Mouse (Mus musculus) right cerebral cortex, adult 18-20 months (tissue): Measurements from ENCODE around the gene Gstm7.
A peak's percentile ranks its signal among the peaks of the same experiment; 100 is the strongest.
"Not testable (repeated sequence)": the region's sequence is repeated elsewhere in the genome, so short reads cannot be mapped to it uniquely, and the experiment has no call there.

Experiments
- DNase-seq: peaks from one replicate; pipeline ENCODE4 v3.0.0; 2022; ENCODE audit warnings: mixed read lengths

The Gstm7 gene

GRCm38 (mm10) chr3:107932128-107932527 is 511 bp upstream of the Gstm7 start:
- no peak for DNase-seq

GRCm38 (mm10) chr3:107931134-107931533 is 483 bp downstream of the Gstm7 start:
- DNase-seq: no peak

GRCm38 (mm10) chr3:107929731-107930130 is 1.9 kb downstream of the Gstm7 start:
- DNase-seq: no peak

GRCm38 (mm10) chr3:107929243-107929642 is 2.4 kb downstream of the Gstm7 start:
- DNase-seq: no peak

GRCm38 (mm10) chr3:107928691-107929090 is 2.9 kb downstream of the Gstm7 start:
- no peak for DNase-seq

GRCm38 (mm10) chr3:107927841-107928240 is 3.8 kb downstream of the Gstm7 start:
- DNase-seq: no peak

GRCm38 (mm10) chr3:107925335-107925734 is 6.3 kb downstream of the Gstm7 start:
- DNase-seq: no peak

- no peak for DNase-seq
Measured at GRCm38 (mm10) chr3:107920348-107920747, 11.3 kb downstream of the Gstm7 start.

- peak; percentile 67 for DNase-seq
Measured at GRCm38 (mm10) chr3:107917783-107918408, 13.7 kb downstream of the Gstm7 start.

GRCm38 (mm10) chr3:107917097-107917496 is 14.5 kb downstream of the Gstm7 start:
- DNase-seq: no peak

GRCm38 (mm10) chr3:107916674-107917073 is 14.9 kb downstream of the Gstm7 start:
- DNase-seq: no peak

GRCm38 (mm10) chr3:107905942-107906341 is 25.7 kb downstream of the Gstm7 start:
- DNase-seq: no peak

- no peak for DNase-seq
Measured at GRCm38 (mm10) chr3:107900955-107901673, 30.5 kb downstream of the Gstm7 start.

GRCm38 (mm10) chr3:107898691-107899090 is 32.9 kb downstream of the Gstm7 start:
- DNase-seq: no peak

- peak; percentile 93 for DNase-seq
Measured at GRCm38 (mm10) chr3:107895720-107896569, 35.7 kb downstream of the Gstm7 start, which contains the start of gene Gstm5. TSS of gene Gstm5 (plus strand) at chr3:107895821.

GRCm38 (mm10) chr3:107895194-107895719 is 36.4 kb downstream of the Gstm7 start:
- no peak for DNase-seq

- not testable (repeated sequence) for DNase-seq
Measured at GRCm38 (mm10) chr3:107889236-107889635, 42.4 kb downstream of the Gstm7 start.

GRCm38 (mm10) chr3:107887674-107888495 is 43.7 kb downstream of the Gstm7 start:
- DNase-seq: peak; percentile 76

GRCm38 (mm10) chr3:107877747-107878736 is 53.6 kb downstream of the Gstm7 start:
- no peak for DNase-seq

GRCm38 (mm10) chr3:107877005-107877404 is 54.6 kb downstream of the Gstm7 start, which contains the start of gene Eps8l3:
TSS of gene Eps8l3 (plus strand) at chr3:107877229.
- DNase-seq: no peak
